Mouse (Mus musculus) left cerebral cortex, adult 18-20 months (tissue): ENCODE data around the gene Egr2. TPM values are rescaled to one million over a fixed set of nuclear protein-coding genes. Genes with fewer than 3 reads are reported as not detected.

Experiments used
- DNase-seq, 2 experiments: peaks; one replicate each; pipeline ENCODE4 v3.0.0; 2021 to 2022; ENCODE audit warnings: low spot score in 2 of 2, mixed read lengths in 1 of 2
- total RNA-seq, 2 experiments: library from RNA; stranded (reverse); gene quantifications; 2 replicates each; pipeline ENCODE4 v1.2.3; 2021

The Egr2 gene
- total RNA-seq, 2 experiments from 2014 or later = 21.4 to 23.2 TPM

DNA sequence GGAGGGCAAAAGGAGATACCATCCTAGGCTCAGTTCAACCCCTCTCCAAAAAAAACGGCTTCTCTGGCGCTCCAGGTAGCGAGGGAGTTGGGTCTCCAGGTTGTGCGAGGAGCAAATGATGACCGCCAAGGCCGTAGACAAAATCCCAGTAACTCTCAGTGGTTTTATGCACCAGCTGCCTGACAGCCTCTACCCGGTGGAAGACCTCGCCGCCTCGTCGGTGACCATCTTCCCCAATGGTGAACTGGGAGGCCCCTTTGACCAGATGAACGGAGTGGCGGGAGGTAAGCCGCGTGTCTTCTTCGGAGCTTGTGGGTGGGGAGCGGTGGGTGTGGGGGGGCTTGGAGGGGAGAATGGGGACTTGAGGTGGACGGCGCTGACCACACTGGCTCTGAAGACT is 2.8 kb downstream of the Egr2 start:
- no peak for DNase-seq

GRCm38 (mm10) chr10:67538585-67539400 is 3.5 kb downstream of the Egr2 start:
- DNase-seq = peak in 1 of 2 experiments; percentile 52

DNA sequence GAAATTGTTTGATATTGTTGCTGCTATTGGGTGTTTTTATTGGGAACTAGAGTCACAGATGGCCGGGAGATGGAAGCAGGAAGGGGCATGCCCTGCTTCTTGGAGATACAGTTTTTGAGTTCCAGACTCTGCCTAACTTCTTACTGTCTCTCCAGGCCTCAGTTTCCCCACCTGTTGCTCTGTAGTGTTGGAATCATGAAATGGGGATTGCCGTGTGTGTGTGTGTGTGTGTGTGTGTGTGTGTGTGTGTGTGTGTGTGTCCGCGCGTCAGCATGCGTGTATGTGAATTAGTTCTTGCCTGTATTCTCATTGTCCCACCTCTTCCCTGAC is 4.1 kb downstream of the Egr2 start:
- no peak for DNase-seq

DNA sequence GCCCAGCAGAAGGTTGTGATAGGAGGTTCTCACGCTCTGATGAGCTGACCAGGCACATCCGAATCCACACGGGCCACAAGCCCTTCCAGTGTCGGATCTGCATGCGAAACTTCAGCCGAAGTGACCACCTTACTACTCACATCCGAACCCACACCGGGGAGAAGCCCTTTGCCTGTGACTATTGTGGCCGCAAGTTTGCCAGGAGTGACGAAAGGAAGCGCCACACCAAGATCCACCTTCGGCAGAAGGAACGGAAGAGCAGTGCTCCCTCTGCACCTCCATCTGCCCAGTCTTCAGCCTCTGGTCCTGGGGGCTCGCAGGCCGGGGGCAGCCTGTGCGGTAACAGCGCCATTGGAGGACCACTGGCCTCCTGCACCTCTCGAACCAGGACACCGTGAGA is 5.3 kb downstream of the Egr2 start:
- DNase-seq = no peak

- DNase-seq = no peak
Observed at GRCm38 (mm10) chr10:67547850-67548260, 12.6 kb downstream of the Egr2 start.

GRCm38 (mm10) chr10:67548261-67548854 is 13.1 kb downstream of the Egr2 start:
- DNase-seq = peak in 1 of 2 experiments; percentile 37

- DNase-seq = peak; percentile 90 to 96
Observed at GRCm38 (mm10) chr10:67548877-67549731, 13.8 kb downstream of the Egr2 start, which contains the start of gene Ado. Ado (minus strand) TSS chr10:67548955.

DNA sequence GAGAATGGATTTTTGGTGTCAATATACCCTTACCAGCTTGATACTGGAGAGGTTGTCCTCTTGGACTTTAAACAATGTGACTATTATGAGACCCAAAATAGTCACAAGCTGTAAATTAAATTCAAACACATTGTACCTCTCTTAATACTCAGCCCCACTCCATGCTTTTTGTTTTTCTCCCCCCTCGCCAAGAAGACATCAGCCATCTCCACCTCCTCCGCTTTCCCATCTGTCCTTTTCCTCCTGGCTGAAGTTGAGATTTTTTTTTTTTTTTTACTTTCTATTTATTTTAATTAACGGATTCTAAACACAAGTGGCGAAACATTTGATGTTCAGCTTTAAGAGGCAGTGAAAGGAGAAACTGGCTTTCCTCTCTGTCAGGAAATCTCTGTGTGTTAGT is 22.8 kb downstream of the Egr2 start:
- DNase-seq = no peak

DNA sequence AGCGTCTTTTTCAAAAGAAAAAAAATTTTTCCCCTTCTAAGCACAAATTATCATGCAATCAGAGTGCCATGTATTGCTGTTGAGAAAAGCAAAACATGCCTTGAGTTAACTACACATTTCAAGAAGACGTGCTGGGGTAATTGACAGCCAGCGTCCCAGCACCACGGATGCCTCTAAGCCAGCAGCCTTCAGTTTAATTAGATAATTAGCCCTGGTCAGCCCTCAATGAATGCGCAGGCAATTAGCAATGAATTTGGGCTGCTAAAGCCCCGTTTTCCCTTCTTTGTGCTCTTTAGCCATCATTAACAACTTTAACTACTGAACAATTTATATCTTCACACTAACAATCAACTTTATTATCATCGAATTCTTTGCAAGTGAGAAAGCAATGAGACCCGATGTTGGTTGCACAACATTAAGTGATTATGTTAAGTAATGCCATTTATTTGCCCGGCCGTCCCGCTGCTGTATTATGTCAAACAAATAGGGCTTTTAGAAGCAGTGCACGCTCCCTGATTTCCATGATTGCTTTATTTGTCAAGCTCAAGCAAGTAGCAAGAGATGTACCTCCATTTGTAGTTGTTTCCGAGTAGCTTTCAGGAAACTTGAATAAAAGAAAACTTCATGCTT is 24.6 kb downstream of the Egr2 start:
- no peak for DNase-seq

GRCm38 (mm10) chr10:67561185-67561584 is 25.9 kb downstream of the Egr2 start:
- no peak for DNase-seq

DNA sequence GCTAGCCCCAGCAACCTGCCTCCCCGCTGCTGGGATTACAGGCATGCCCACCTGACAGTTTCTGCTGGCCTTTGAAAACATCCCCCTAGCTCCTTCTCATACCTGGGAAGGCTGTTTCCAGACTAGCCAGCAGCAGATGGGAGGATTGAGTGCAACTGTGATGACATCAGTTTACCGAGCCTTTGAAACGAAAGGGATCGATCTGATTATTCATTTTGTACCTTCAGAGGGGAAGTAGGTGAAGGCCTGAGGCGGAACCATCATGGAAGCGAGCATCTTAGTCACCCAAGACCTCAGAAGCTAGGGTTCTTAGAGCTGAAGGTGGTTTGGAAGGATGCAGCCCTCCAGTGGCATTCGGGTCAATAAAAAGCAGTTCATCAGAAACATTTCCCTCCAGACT is 29.2 kb downstream of the Egr2 start:
- DNase-seq = no peak

- no peak for DNase-seq
Observed at GRCm38 (mm10) chr10:67566104-67566503, 30.8 kb downstream of the Egr2 start.

DNA sequence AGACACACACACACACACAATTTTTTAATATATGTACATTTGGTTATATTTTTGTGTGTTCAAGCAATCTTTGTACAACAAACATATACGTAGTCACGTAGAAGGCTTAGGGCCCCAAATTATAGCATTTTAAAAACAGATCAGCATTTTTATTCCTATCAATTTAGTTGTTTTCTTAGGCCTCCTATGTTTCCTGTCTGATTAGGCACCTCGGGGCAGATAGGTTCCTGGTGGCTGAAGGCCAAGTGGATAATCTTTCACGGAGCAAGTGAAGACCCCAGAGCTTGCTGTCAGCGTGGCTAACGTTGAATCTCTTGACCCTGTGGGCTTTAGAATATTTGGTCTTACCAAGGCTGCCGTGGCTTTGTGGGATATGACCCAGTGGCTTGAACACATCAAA is 34.3 kb downstream of the Egr2 start:
- no peak for DNase-seq

GRCm38 (mm10) chr10:67571443-67571842 is 36.2 kb downstream of the Egr2 start:
- no peak for DNase-seq

DNA sequence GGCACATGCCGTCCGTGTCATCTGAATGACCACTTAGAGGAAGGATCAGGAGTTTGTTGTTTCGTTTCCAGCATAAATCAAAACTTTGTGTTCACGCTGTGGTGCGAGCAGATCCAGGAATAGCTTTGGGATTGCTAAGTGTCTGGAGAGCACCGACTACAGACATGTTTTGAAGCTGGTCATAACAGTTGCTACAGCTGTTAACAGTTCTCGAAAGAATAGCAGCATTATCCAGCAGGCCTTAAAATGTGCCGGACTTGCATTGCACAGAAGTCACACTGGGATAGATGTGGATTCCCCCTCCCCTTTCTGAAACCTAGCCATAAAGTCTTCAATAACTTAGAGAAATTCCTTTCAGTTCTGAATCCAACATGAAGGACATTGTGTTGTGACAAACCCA is 38.0 kb downstream of the Egr2 start:
- no peak for DNase-seq

GRCm38 (mm10) chr10:67579830-67580229 is 44.6 kb downstream of the Egr2 start:
- no peak for DNase-seq

DNA sequence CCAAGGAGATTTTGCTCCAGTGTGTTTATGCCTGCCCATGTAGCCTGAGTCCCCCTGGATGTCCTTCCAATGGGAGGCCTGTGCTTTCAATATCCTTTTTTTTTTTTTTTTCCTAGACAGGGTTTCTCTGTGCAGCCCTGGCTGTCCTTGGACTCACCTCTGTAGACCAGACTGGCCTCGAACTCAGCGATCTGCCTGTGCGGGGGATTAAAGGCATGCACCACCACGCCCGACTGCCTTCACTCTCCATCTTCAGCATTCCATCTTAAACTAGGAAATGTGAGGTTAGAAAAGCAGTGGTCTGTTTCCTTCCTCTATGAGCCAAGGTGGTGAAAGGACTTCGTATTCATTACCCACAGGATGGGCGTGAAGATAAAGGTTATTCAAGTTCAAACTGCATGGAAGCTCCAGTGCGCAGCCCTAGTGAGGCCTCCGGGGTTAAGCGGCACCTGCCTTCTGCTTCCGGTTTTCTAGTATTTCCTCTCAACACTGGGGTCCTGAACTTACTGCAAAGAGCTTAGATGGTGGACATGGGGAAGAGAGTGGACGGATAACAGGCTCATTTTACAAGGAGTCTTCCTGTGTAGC is 46.5 kb downstream of the Egr2 start:
- DNase-seq = no peak

DNA sequence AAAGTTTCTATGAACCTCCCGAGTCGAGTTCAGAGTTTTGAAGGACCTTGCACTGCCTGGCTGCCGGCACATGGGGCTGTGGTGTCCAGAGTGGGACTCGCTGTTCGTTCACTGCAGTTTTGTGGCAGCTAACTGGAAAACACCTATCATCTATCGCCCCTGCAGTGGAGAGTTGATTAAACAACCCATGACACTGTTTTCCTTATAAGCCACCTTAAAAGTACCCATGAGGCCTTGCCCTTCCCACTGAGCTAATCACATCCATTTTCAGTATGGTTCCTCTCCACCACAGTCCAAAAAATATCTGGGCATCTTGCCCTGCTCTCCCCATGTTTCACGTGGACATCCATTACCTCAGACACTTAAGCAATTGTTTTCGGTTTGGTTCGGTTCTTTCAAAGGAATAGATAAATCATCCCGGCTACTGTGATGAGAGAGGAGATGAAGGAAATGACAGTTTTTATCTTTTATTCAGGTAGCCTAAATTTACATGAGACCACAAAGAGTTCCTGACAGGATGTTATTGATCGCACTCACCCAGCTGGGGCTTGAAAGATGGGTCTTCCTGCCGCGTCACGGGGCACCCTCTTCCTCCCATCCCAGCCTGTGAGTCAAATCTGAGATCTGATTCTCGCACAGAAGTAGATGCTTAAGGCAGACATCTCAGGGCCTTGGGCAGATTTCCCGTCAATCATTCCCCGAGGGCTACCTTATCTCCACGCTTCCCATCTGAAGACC is 50.8 kb downstream of the Egr2 start:
- DNase-seq = no peak
